Mouse (Mus musculus): ENCODE data around the gene Fam243. TPM values are rescaled to one million over a fixed set of nuclear protein-coding genes. Genes with fewer than 3 reads are reported as not detected.
A peak's percentile ranks its signal among the peaks of the same experiment; 100 is the strongest.

The Fam243 gene
- polyA plus RNA-seq, 1 experiment from 2014 or later, result not detected

DNA sequence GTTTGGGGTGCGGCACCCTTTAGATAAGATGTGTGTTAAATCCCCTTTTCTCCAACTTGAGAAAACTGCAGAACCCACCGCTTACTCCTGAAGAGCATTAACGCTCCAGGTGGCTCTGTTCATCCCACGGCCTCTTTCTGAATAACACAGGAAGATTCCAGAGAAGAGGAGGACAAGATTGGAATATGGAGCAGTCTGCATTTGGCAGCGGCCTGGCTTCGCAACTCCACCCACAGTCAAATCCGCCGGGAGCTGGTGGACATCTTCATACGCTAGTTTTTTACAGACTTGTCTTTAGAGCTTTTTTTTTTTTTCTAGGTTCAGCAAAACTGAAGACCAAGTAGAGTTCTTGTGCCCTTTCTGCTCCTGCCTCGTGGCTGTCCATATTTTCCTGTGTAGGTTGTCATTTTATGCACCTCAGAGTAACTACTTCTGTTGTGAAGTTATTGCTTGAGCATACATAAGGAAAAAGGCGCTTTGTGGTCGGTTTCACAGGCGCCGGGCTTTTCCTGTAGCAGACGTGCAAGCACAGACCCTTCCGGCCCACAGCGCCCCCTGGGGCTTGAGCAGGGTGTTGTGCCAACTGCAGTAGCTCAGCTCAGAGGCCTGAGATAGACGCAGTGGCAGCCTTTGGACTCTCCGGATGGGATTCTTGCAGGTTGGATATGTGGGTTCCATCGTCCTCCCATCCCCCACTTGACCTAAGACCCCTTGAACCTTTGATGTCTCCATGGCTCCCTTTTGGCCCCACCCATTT lies 1.7 kb downstream of the Fam243 start:
- Histone ChIP-seq H3K4me2 (replicated peaks; ENCODE audit: low read depth) (no peak overlapping the region), H3K4me3 (ENCODE audit: low read depth, low read length) (no peak overlapping the region), H3K9ac (ENCODE audit: low read length) (no peak overlapping the region), H3K36me3 (ENCODE audit: control insufficient read depth, insufficient read depth, low read length) (no peaks in the 10 kb centered on the region), H3K4me1 (replicated peaks; ENCODE audit: control insufficient read depth, insufficient read depth) (no peaks in the 10 kb centered on the region), H3K27me3 (ENCODE audit: control insufficient read depth, insufficient read depth, low read length) (no peaks in the 10 kb centered on the region), H3K27ac (replicated peaks) (no peak overlapping the region), H3K9me3 (ENCODE audit: control insufficient read depth, low read length) (no peaks in the 10 kb centered on the region)
- ATAC-seq (ENCODE audit: low FRiP score, low TSS enrichment), result 0 out of 2 replicates have a peak, but pooled peaks have one; percentile 19
- TF ChIP-seq CTCF (IDR thresholded peaks at IDR 0.05; ENCODE audit: low read depth) (peak; percentile 66), EP300 (optimal IDR thresholded peaks at IDR 0.05) (no peak)
- 58% methylated on average over 20 of the region's 20 CpGs for WGBS
- DNase-seq (ENCODE audit: low spot score), result peak; percentile 73

DNA sequence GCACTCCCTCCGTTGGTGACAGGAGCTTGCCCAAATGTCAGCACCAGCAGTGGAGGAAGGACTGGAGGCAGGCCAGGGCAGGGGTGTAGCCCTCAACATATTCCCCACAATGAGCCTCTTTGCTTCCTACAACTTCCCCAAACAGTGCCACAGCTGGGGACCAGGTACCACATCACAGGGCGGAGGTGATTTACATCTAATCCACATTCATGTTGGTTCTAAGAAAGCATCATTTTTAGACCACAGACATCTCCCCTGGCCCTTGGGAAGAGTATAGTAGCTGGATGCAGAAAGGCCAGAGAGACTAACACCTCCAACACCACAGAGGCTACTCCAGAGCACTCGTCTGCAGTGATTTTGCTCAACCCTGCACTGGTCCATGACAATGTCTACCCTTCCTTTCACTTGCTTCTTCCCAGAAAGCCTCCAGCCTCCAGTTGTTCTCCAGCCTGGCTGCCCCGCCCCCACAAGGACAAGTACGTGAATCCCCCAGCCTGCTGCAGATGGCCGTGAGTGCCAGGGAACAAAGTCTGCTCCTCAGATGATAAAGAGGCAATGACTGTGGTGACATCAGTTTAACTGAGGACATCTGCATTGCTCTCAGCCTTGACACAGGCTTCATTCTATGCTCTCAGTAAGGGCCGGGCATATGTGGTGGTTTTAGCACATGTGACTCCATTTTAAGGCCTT lies 5.0 kb downstream of the Fam243 start:
- TF ChIP-seq CTCF (IDR thresholded peaks at IDR 0.05; ENCODE audit: low read depth) (no peak), EP300 (optimal IDR thresholded peaks at IDR 0.05) (no peak)
- no peaks in the 10 kb centered on the region; the same call in 1 of the 2 replicates for H3K36me3 ChIP-seq (ENCODE audit: control insufficient read depth, insufficient read depth, low read length)
- no peaks in the 10 kb centered on the region for H3K4me1 ChIP-seq (replicated peaks; ENCODE audit: control insufficient read depth, insufficient read depth)
- no peak overlapping the region for H3K4me3 ChIP-seq (ENCODE audit: low read depth, low read length)
- H3K27ac ChIP-seq (replicated peaks), result no peak overlapping the region
- ATAC-seq (ENCODE audit: low FRiP score, low TSS enrichment) (no peak), DNase-seq (ENCODE audit: low spot score) (no peak)
- WGBS, result 76% methylated on average over 7 of the region's 7 CpGs
- no peaks in the 10 kb centered on the region for H3K27me3 ChIP-seq (ENCODE audit: control insufficient read depth, insufficient read depth, low read length)
- no peak overlapping the region for H3K4me2 ChIP-seq (replicated peaks; ENCODE audit: low read depth)
- no peak overlapping the region for H3K9ac ChIP-seq (ENCODE audit: low read length)
- H3K9me3 ChIP-seq (ENCODE audit: control insufficient read depth, low read length), result no peaks in the 10 kb centered on the region

DNA sequence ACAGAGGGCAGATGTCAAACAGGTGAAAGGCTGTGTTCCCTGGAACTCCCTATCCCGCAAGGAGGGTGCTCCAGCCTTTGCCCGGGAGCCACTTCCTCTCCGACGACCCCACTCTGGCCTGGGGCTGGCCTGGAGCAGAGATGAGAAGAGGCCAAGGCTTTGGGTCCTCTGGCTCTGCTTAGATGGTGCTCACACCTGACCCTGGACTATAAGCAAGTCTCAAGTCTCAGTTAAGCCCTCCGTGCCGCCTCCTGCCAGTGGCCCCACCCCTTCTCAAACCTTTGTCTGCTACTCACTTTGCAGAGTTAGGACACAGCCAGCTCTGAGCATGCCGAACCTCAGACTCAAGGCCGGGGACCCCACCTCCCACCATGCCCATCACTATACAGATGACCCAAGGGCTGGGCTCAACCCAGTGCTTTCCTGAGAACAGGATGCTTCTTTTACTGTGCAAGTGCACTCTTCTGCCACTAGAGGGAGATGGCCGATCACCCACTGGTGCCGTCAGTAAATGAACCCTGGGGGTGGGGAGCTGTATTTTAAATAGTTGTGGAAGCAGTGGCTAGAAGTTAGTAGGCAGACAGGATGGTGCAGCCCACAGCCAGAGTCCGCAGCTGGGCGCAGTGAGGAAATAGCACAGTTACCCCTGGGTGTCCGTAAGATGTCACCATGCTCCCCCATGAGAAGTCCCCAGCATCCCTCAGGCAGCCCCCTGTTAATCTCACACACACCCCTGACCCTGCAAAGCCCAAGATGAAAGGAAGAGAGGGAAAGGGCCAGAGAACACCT lies 7.1 kb downstream of the Fam243 start:
- DNase-seq (ENCODE audit: low spot score), result peak; percentile 34
- H3K4me2 ChIP-seq (replicated peaks; ENCODE audit: low read depth), result no peak overlapping the region

DNA sequence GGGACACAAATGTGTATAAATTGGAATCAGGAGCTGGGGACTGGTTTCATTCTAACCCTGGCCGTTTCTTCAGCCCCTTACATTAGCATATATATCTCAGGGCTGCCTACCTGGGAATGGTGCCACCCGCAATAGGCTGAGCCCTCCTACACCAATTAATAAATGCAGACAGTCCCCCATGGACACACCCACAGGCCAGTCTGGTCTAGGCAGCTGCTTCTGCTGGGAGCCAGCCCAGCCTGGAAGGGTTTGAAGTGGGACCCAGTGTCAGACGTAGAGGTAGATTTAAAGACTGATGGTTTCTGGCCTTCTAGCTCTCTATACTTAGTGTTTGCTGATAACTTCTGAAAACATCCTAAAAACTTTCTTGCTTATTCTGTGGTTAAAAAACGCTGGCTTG lies 12.1 kb downstream of the Fam243 start:
- no peak overlapping the region for H3K4me2 ChIP-seq (replicated peaks; ENCODE audit: low read depth)
- no peak overlapping the region for H3K4me3 ChIP-seq (ENCODE audit: low read depth, low read length)
- TF ChIP-seq CTCF (IDR thresholded peaks at IDR 0.05; ENCODE audit: low read depth) (no peak), EP300 (optimal IDR thresholded peaks at IDR 0.05) (no peak)
- H3K36me3 ChIP-seq (ENCODE audit: control insufficient read depth, insufficient read depth, low read length), result peaks cover 16% of the 10 kb centered on the region
- no peaks in the 10 kb centered on the region for H3K27me3 ChIP-seq (ENCODE audit: control insufficient read depth, insufficient read depth, low read length)
- H3K4me1 ChIP-seq (replicated peaks; ENCODE audit: control insufficient read depth, insufficient read depth), result no peaks in the 10 kb centered on the region
- no peak overlapping the region for H3K27ac ChIP-seq (replicated peaks)
- ATAC-seq (ENCODE audit: low FRiP score, low TSS enrichment) (no peak), DNase-seq (ENCODE audit: low spot score) (no peak)
- no peaks in the 10 kb centered on the region for H3K9me3 ChIP-seq (ENCODE audit: control insufficient read depth, low read length)
- WGBS, result 56% methylated on average over 4 of the region's 4 CpGs
- no peak overlapping the region for H3K9ac ChIP-seq (ENCODE audit: low read length)

More for the DNA sequence above, 7.1 kb downstream of the Fam243 start:
- no peaks in the 10 kb centered on the region for H3K4me1 ChIP-seq (replicated peaks; ENCODE audit: control insufficient read depth, insufficient read depth)
- no peak overlapping the region for H3K27ac ChIP-seq (replicated peaks)
- no peak overlapping the region for H3K4me3 ChIP-seq (ENCODE audit: low read depth, low read length)
- no peak for TF ChIP-seq EP300 (optimal IDR thresholded peaks at IDR 0.05)
- peak; percentile 96 for TF ChIP-seq CTCF (IDR thresholded peaks at IDR 0.05; ENCODE audit: low read depth)
- H3K9ac ChIP-seq (ENCODE audit: low read length), result 0 out of 2 replicates have a peak overlapping the region, but pooled peaks have one; percentile 9
- no peaks in the 10 kb centered on the region for H3K27me3 ChIP-seq (ENCODE audit: control insufficient read depth, insufficient read depth, low read length)
- H3K36me3 ChIP-seq (ENCODE audit: control insufficient read depth, insufficient read depth, low read length), result peaks cover 4% of the 10 kb centered on the region; the same call in 1 of the 2 replicates
- 52% methylated on average over 13 of the region's 13 CpGs for WGBS
- no peaks in the 10 kb centered on the region for H3K9me3 ChIP-seq (ENCODE audit: control insufficient read depth, low read length)
- peak; percentile 52 for ATAC-seq (ENCODE audit: low FRiP score, low TSS enrichment)

DNA sequence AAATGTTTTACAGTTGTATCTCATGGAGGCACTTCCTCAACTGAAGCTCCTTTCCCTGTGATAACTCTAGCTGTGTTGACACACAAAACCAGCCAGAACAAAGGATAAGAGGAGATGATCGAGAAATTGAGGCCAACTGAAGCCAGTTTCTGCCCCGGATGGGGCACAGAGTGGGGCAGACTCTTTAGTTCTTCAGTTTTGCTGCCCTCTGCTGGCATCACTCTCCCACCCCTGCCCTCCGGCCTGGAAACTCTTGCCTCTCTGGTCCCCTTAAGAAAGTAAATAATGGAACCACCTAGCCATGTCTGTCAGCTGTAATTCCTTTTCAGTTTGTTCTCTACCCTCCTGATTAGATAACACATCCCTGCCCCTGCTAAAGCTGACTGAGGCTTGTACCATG lies 13.3 kb downstream of the Fam243 start:
- Histone ChIP-seq H3K9ac (ENCODE audit: low read length) (no peak overlapping the region), H3K4me2 (replicated peaks; ENCODE audit: low read depth) (no peak overlapping the region), H3K9me3 (ENCODE audit: control insufficient read depth, low read length) (no peaks in the 10 kb centered on the region), H3K27ac (replicated peaks) (no peak overlapping the region), H3K4me3 (ENCODE audit: low read depth, low read length) (no peak overlapping the region), H3K4me1 (replicated peaks; ENCODE audit: control insufficient read depth, insufficient read depth) (no peaks in the 10 kb centered on the region), H3K27me3 (ENCODE audit: control insufficient read depth, insufficient read depth, low read length) (no peaks in the 10 kb centered on the region), H3K36me3 (ENCODE audit: control insufficient read depth, insufficient read depth, low read length) (peaks cover 16% of the 10 kb centered on the region)
- ATAC-seq (ENCODE audit: low FRiP score, low TSS enrichment), result no peak
- WGBS, result 53% methylated on average over 3 of the region's 3 CpGs
- TF ChIP-seq CTCF (IDR thresholded peaks at IDR 0.05; ENCODE audit: low read depth), result peak; percentile 48
- no peak for TF ChIP-seq EP300 (optimal IDR thresholded peaks at IDR 0.05)
- peak; percentile 37 for DNase-seq (ENCODE audit: low spot score)
